Mouse (Mus musculus) neutrophil, adult 5-6 weeks (primary cell): ENCODE data around the gene Ndrg3. TPM values are rescaled to one million over a fixed set of nuclear protein-coding genes. Genes with fewer than 3 reads are reported as not detected.

ENCODE experiments used
- ATAC-seq: fragments of 151-379, 151-347 bp; 2 replicates; pipeline ENCODE4 v1.8.0; 2017; ENCODE audit warnings: mild to moderate bottlenecking, moderate TSS enrichment; ENCODE audit not compliant: insufficient number of reproducible peaks, poor library complexity, low FRiP score, severe bottlenecking; ENCODE audit errors: extremely low read depth
- total RNA-seq: library from RNA; stranded (forward); fragments of 200-1000 nt; gene quantifications from 2 replicates; pipeline ENCODE4 v1.2.3, GENCODE M21; 2017

Gene Ndrg3
- total RNA-seq, 1 experiment from 2014 or later, result 34.4 TPM

- peak; percentile 75 for ATAC-seq
Observed at GRCm38 (mm10) chr2:157006511-157007233, 14.8 kb upstream of the Ndrg3 start, which contains the start of gene Dsn1. Gene Dsn1, minus strand, starts transcription at chr2:157007154.

DNA sequence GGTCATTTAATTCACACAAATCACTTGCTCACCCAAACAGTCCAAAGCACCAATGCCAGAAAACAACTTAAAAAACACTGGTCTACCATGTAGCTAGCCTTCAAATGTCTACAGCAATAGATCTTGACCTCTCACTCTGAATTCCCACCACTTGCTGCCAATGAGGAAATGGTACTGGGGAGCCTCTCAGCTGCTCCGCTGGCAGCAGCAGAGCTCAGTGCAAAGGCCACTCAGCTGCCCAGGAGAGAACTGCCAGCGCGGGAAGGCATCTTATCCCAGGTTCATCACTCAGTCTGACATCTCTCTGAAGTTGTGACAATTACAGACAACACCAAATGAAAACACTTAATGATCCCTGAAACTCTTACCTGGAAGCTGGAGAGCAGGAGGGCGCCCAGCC is 10.5 kb upstream of the Ndrg3 start:
- no peak for ATAC-seq

DNA sequence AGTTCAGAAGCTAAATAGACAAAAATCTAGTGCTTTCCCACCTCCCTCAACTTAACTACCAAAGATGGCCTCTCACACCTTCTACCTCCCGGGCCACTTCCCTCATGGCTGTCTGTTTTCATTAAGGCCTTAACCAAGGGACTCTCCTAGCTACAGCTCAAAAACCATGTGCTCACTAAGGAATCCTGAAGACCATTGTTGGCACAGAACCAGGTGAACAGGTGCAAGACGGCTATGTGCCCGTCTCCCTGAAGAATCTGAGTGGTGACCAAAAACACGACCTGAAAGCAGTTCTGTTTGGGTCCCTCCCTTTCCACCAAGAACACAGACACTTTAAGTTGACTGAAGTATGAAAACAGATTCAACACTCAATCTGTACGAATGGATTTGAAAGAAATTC is 6.4 kb upstream of the Ndrg3 start:
- no peak for ATAC-seq

GRCm38 (mm10) chr2:156996576-156996975 is 4.7 kb upstream of the Ndrg3 start:
- ATAC-seq, result no peak

- ATAC-seq, result no peak
Observed at GRCm38 (mm10) chr2:156990727-156991431, 977 bp downstream of the Ndrg3 start.

DNA sequence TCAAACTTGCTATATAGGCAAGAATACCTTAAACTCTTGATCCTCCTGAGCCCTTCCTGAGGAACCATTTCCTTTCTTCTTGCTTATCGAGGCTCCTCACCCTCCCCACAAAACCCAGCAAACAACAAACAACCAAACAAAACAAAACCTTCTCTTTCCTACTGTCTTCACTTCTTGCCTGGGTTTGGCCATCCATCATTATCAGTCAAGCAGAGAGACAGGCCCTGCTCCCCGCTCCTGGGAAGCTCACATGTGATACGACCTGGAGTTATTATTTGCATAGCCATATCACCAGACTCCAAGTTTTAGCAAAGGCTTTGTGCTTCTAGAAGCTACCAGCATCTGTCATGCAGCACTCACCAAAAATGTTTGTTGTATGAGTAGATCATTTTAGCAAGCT is 4.5 kb downstream of the Ndrg3 start:
- no peak for ATAC-seq

DNA sequence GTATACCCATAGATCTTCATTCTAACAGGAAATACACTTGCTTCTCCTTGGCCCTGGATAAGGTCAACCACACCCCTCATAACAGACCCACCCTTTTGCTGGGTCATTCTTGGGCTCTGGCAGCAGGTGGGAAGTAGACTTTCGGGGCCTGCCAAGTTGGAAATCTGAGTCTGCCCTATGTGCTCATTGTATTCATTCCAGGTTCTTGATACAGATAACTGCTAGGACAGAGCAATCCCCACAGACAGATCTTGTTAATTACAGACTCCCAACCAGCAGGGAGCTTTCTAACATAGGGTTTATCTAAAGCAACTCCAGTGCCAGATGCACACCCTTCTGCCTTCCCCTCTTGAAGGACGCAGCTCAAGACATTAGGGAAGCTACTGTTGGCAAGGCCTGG is 9.0 kb downstream of the Ndrg3 start:
- no peak for ATAC-seq

GRCm38 (mm10) chr2:156981291-156981690 is 10.6 kb downstream of the Ndrg3 start:
- ATAC-seq, result no peak

DNA sequence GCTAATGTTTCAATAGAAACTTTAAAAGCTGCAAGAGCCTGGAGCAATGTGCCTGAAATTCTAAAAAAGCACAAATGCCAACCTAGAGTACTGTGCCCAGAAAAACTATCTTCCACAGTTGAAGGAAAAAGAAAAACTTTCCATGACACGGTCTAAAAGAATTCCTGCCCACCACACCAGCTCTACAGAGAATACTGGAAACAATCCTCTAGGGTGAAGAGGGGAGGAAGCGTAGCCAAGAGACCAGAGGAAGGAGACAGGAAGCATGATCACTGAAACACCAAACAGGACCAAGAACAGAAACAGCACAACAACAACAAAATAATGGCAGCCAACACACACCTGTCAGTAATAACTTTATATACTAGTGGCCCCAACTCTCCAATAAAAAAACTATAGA is 11.8 kb downstream of the Ndrg3 start:
- ATAC-seq, result no peak

DNA sequence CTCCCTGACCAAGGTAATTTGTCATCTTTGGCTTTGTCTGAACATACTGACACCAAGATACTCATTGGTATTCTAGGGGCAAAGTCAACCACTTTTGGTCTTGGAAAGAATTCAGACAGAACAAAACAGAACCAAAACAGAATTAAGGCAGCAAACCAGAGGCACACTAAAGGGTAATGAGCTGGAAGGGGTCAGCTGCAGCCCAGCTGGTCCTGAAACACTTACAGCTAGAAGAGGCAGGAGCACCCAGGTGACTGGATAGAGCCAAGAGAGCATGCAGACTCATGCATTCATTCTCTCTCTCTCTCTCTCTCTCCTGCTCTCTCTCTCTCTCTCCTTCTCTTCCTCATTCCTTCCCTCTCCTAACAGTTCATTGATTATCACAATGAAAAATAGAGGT is 15.1 kb downstream of the Ndrg3 start:
- ATAC-seq, result no peak

DNA sequence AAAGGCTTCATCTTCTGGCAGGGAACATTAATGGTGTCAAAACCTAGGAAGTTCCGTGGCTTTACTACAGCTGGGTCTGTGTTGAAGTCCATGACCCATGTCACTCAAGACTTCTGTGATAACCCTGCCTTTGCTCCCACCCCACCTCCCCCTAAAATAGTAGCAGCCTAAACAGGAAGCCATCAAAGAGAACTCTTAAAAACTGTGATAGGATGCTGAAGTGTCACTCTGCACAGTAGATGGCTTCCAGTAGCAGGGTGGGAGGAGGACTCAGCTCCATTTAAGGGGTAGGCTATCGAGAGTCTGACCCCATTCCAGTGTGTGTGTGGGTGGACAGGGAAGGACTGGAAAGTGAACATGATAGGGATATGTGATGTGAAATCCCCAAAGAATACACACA is 16.9 kb downstream of the Ndrg3 start:
- ATAC-seq, result no peak

DNA sequence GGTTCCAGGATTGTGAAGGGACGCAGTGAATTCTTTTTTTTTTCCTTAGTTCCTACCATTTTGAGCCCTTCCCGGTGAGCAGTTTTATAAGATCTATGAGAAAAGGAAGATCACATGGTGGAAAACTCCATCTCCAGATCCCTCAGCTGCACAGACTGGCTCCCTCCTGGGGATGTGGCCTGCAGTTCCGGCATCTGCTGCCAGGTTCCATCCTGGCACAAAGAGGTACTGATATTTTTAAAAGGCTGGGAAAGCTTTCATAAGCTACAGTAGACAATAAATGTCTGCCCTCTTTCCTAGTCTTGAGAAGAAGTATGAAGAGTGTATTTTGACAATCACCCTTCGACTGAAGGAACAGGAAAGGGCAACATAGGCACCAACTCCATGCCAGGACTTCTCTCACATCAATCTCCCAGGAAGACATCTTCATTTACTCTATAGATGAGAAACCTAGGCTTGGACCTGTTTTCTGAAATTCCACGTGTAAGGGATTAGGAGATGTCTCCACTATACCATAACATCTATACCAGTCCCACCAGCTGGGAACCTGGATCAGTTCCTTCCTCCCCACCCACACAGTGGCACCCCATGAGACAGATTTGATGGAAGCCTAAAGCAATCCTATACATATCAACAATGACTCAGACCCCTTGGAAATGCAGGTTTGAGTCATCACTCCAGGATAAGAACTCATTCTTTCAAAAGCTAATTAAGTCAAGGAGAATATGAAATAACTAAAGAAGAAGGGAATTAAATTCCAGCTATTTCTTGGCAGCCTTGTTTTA is 18.3 kb downstream of the Ndrg3 start:
- no peak for ATAC-seq

DNA sequence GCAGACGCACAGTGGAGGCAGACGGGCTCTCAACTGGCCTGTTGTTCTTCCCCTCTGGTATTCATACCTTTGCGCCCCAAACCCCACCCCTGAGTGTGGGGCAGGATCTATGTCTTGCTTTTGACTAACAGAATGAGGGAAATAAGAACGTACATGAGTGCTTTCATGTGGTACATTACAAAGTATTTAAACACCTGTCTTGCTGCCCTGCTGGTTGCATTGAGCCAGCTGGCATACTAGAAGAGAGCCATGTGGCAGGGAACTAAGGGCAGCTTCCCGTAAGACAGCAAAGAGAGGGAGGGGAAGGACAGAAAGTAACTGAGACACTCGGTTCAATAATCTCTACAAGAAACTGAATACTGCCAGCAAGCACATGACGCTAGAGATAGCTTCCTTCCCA is 21.6 kb downstream of the Ndrg3 start:
- ATAC-seq, result no peak

GRCm38 (mm10) chr2:156968501-156968900 is 23.4 kb downstream of the Ndrg3 start:
- no peak for ATAC-seq

- no peak for ATAC-seq
Observed at GRCm38 (mm10) chr2:156967388-156967787, 24.5 kb downstream of the Ndrg3 start.

GRCm38 (mm10) chr2:156963891-156964290 is 28.0 kb downstream of the Ndrg3 start:
- no peak for ATAC-seq

DNA sequence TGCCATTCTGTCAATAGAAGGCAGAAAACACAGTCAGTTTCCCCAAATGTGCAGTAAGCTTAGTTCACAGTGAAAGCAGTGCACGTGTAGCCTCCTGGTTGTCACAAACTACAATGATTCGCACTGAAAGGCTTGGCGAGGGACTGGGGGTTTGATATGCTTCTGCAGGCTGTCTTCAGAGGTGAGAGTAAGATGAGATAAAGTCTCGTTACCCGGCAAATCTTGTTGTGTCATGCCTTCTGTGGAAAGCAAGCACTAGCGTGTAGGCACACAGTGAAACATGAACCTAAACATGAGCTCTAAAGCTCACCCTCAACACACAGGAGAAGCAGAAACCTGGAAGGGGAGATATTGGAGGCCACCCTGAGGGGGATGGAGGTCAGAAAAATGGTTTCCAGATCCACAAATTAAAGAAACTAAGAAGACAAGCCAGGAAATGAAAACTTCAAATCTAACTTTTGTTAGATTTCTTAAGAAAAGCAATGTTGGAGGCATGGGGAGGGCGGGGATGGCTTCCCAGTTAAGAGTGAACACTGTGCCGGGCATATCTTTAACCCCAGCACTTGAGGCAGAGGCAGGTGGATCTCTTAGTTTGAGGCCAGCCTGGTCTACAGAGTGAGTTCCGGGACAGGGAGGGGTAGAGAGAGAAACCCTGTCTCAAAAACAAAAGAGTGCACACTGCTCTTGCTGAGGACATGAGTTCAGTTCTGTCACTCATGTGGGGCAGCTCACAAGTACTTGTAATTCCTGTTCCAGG is 33.2 kb downstream of the Ndrg3 start:
- no peak for ATAC-seq

DNA sequence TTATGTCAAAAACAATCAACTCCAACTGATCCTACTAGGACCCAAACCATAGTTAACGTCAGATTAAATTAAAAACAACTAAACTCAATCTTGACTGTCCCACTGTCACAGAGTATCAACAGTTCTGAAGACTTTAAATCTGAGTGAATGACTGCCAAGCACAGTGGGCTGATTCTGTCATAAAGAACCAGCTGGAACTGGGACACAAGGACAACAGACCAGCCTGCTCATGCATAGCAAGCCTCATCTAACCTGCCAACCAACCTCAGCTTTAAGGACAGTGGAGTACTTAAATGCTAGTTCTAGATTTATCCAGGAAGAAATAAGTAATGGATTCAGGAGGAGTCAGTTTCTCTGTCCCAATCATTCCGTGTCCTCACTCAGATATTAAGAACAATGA is 34.8 kb downstream of the Ndrg3 start:
- no peak for ATAC-seq

DNA sequence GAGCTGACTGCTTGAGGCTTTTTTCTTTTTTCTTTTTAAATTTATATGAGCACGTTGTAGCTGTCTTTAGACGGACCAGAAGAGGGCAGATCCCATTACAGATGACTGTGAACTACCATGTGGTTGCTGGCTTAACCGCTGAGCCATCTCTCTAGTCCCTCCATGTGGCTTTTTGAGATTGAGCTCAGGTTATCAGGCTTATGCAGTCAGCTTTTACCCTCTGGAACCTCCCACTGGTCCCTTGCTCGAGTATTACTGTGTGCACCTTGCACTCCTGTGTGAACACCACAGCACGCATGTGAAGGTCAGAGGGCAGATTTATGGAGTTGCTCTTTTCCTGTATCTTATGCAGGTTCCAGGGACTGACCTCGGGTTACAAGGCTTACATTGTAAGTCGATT is 35.5 kb downstream of the Ndrg3 start:
- no peak for ATAC-seq
